Mouse (Mus musculus): ENCODE results near the gene Cmbl. TPM values are rescaled to one million over a fixed set of nuclear protein-coding genes. Genes with fewer than 3 reads are reported as not detected.
"Not testable (repeated sequence)": the region's sequence is repeated elsewhere in the genome, so short reads cannot be mapped to it uniquely, and the experiment has no call there.

Cmbl gene
- polyA plus RNA-seq, 2 experiments: 5.5 to 6.8 TPM

DNA sequence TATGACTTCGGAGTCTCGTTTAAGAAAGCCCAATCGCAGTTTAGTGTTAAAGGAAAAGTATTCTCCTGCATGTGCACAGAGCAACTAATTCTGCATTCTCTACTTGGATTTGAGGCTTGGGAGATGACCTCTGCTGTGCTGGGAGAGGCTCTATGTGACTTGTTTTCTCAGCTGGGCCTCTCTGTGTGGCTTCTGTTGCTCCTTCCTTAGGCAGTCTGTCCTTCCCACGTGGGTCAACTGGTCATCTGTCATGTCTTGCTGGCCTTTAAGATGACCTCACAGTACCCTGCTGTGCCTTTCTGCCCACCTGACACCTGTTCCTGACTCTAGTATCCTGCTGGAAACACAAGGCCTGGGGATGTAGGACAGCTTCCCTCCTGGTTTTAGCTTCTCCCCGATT, 10.9 kb downstream of the Cmbl start:
- Histone ChIP-seq H3K9ac (replicated peaks) (no peak overlapping the region), H3K9me3 (ENCODE audit: control insufficient read depth, low read length) (no peaks in the 10 kb centered on the region), H3K4me1 (replicated peaks; ENCODE audit: control insufficient read depth in 2 of 2, insufficient read depth in 2 of 2, low read length in 1 of 2) (peaks cover 9 to 17% of the 10 kb centered on the region in 2 experiments), H3K27me3 (ENCODE audit: control insufficient read depth, insufficient read depth, low read length) (no peaks in the 10 kb centered on the region), H3K4me2 (ENCODE audit: low read depth) (no peak overlapping the region), H3K36me3 (replicated peaks; ENCODE audit: control insufficient read depth, insufficient read depth, low read depth) (no peaks in the 10 kb centered on the region), H3K4me3 (ENCODE audit: insufficient read depth in 1 of 2, low read depth in 2 of 2, low read length in 2 of 2) (no peak overlapping the region), H3K27ac (no peak overlapping the region)
- ATAC-seq (ENCODE audit: insufficient read depth) (no peak), DNase-seq (ENCODE audit: low read depth in 3 of 3, low spot score in 3 of 3) (no peak)
- 68% methylated on average over 5 of the region's 5 CpGs for WGBS (ENCODE audit: insufficient replicate concordance)
- TF ChIP-seq CTCF (IDR thresholded peaks at IDR 0.05; ENCODE audit: low read depth) (no peak), EP300 (IDR thresholded peaks at IDR 0.05; ENCODE audit: low read depth) (no peak)

- H3K9ac ChIP-seq (replicated peaks); H3K36me3 ChIP-seq (replicated peaks; ENCODE audit: control insufficient read depth, insufficient read depth, low read depth); H3K9me3 ChIP-seq (ENCODE audit: control insufficient read depth, low read length); H3K27ac ChIP-seq; H3K4me3 ChIP-seq (ENCODE audit: insufficient read depth in 1 of 2, low read depth in 2 of 2, low read length in 2 of 2); H3K27me3 ChIP-seq (ENCODE audit: control insufficient read depth, insufficient read depth, low read length); DNase-seq (ENCODE audit: low read depth in 3 of 3, low spot score in 3 of 3); ATAC-seq (ENCODE audit: insufficient read depth); H3K4me1 ChIP-seq (replicated peaks; ENCODE audit: control insufficient read depth in 2 of 2, insufficient read depth in 2 of 2, low read length in 1 of 2); H3K4me2 ChIP-seq (ENCODE audit: low read depth): not testable (repeated sequence)
- 72% methylated on average over 2 of the region's 2 CpGs for WGBS (ENCODE audit: insufficient replicate concordance)
Observed at GRCm38 (mm10) chr15:31581086-31581485, 15.9 kb downstream of the Cmbl start.

- Histone ChIP-seq H3K9ac (replicated peaks) (no peak overlapping the region), H3K4me3 (ENCODE audit: insufficient read depth in 1 of 2, low read depth in 2 of 2, low read length in 2 of 2) (no peak overlapping the region), H3K4me2 (ENCODE audit: low read depth) (no peak overlapping the region), H3K9me3 (ENCODE audit: control insufficient read depth, low read length) (no peaks in the 10 kb centered on the region), H3K4me1 (replicated peaks; ENCODE audit: control insufficient read depth in 2 of 2, insufficient read depth in 2 of 2, low read length in 1 of 2) (peaks cover 5 to 6% of the 10 kb centered on the region in 2 experiments; a peak in 3 of 4 replicates), H3K36me3 (replicated peaks; ENCODE audit: control insufficient read depth, insufficient read depth, low read depth) (no peaks in the 10 kb centered on the region), H3K27ac (no peak overlapping the region), H3K27me3 (ENCODE audit: control insufficient read depth, insufficient read depth, low read length) (no peaks in the 10 kb centered on the region)
- ATAC-seq (ENCODE audit: insufficient read depth): no peak
- 74% methylated on average over 13 of the region's 13 CpGs for WGBS (ENCODE audit: insufficient replicate concordance)
- DNase-seq (ENCODE audit: low read depth in 3 of 3, low spot score in 3 of 3): no peak
- TF ChIP-seq EP300 (IDR thresholded peaks at IDR 0.05; ENCODE audit: low read depth) (no peak), CTCF (IDR thresholded peaks at IDR 0.05; ENCODE audit: low read depth) (no peak)
Observed at GRCm38 (mm10) chr15:31583304-31584085, 18.3 kb downstream of the Cmbl start.

GRCm38 (mm10) chr15:31585238-31585637, 20.0 kb downstream of the Cmbl start:
- H3K27ac ChIP-seq: no peak overlapping the region
- TF ChIP-seq EP300 (IDR thresholded peaks at IDR 0.05; ENCODE audit: low read depth) (no peak), CTCF (IDR thresholded peaks at IDR 0.05; ENCODE audit: low read depth) (no peak)
- H3K9ac ChIP-seq (replicated peaks): no peak overlapping the region
- ATAC-seq (ENCODE audit: insufficient read depth) (no peak), DNase-seq (ENCODE audit: low read depth in 3 of 3, low spot score in 3 of 3) (no peak)
- no peaks in the 10 kb centered on the region for H3K9me3 ChIP-seq (ENCODE audit: control insufficient read depth, low read length)
- H3K4me1 ChIP-seq (replicated peaks; ENCODE audit: control insufficient read depth in 2 of 2, insufficient read depth in 2 of 2, low read length in 1 of 2): peaks cover 5 to 6% of the 10 kb centered on the region in 2 experiments; a peak in 3 of 4 replicates
- H3K4me2 ChIP-seq (ENCODE audit: low read depth): no peak overlapping the region
- no peaks in the 10 kb centered on the region for H3K27me3 ChIP-seq (ENCODE audit: control insufficient read depth, insufficient read depth, low read length)
- 52% methylated on average over 7 of the region's 7 CpGs for WGBS (ENCODE audit: insufficient replicate concordance)
- H3K36me3 ChIP-seq (replicated peaks; ENCODE audit: control insufficient read depth, insufficient read depth, low read depth): peaks cover 6% of the 10 kb centered on the region
- no peak overlapping the region for H3K4me3 ChIP-seq (ENCODE audit: insufficient read depth in 1 of 2, low read depth in 2 of 2, low read length in 2 of 2)

- H3K4me1 ChIP-seq (replicated peaks; ENCODE audit: control insufficient read depth in 2 of 2, insufficient read depth in 2 of 2, low read length in 1 of 2): peaks cover 5 to 6% of the 10 kb centered on the region in 2 experiments; a peak in 3 of 4 replicates
- DNase-seq (ENCODE audit: low read depth in 3 of 3, low spot score in 3 of 3) (no peak), ATAC-seq (ENCODE audit: insufficient read depth) (no peak)
- TF ChIP-seq EP300 (IDR thresholded peaks at IDR 0.05; ENCODE audit: low read depth): peak; percentile 3; the same call in 1 of the 2 replicates
- TF ChIP-seq CTCF (IDR thresholded peaks at IDR 0.05; ENCODE audit: low read depth): no peak
- no peaks in the 10 kb centered on the region for H3K9me3 ChIP-seq (ENCODE audit: control insufficient read depth, low read length)
- no peak overlapping the region for H3K4me3 ChIP-seq (ENCODE audit: insufficient read depth in 1 of 2, low read depth in 2 of 2, low read length in 2 of 2)
- no peaks in the 10 kb centered on the region for H3K27me3 ChIP-seq (ENCODE audit: control insufficient read depth, insufficient read depth, low read length)
- H3K9ac ChIP-seq (replicated peaks): no peak overlapping the region
- H3K4me2 ChIP-seq (ENCODE audit: low read depth): peak overlapping the region; percentile 6; the same call in 1 of the 2 replicates
- 54% methylated on average over 5 of the region's 5 CpGs for WGBS (ENCODE audit: insufficient replicate concordance)
- no peak overlapping the region for H3K27ac ChIP-seq
- H3K36me3 ChIP-seq (replicated peaks; ENCODE audit: control insufficient read depth, insufficient read depth, low read depth): peaks cover 15% of the 10 kb centered on the region
Observed at GRCm38 (mm10) chr15:31586088-31586487, 20.9 kb downstream of the Cmbl start.

Data from liver, embryonic 14.5 days (tissue).